Mouse (Mus musculus) kidney, embryonic 14.5 days (tissue): Measurements from ENCODE around the gene Prdm10. TPM values are rescaled to one million over a fixed set of nuclear protein-coding genes. Genes with fewer than 3 reads are reported as not detected.

Source experiments
- ATAC-seq: fragments of 200-750 bp; cut with Nextera tagmentation; 2 replicates; pipeline ENCODE4 v1.8.0; 2017; ENCODE audit warnings: moderate number of reproducible peaks, mild to moderate bottlenecking, moderate TSS enrichment, moderate library complexity; ENCODE audit not compliant: low FRiP score, low TSS enrichment
- H3K27ac ChIP-seq: fragments of 300-500 bp; sonication (generic); 2 replicates; pipeline ENCODE4 v1.5.1; 2014; ENCODE audit warnings: low read depth, mild to moderate bottlenecking, low read length, moderate library complexity, mixed read lengths
- H3K27me3 ChIP-seq: fragments of 300-500 bp; sonication (generic); 2 replicates; pipeline ENCODE4 v1.6.1; 2014; ENCODE audit warnings: mild to moderate bottlenecking, low read length; ENCODE audit not compliant: control insufficient read depth, insufficient read depth
- H3K36me3 ChIP-seq: fragments of 300-500 bp; sonication (generic); 2 replicates; pipeline ENCODE4 v1.6.1; 2014; ENCODE audit warnings: low read length, mixed read lengths; ENCODE audit not compliant: control insufficient read depth, insufficient read depth
- H3K4me1 ChIP-seq: fragments of 300-500 bp; sonication (generic); 2 replicates; pipeline ENCODE4 v1.6.1; 2014; ENCODE audit warnings: low read length, mixed read lengths; ENCODE audit not compliant: control insufficient read depth, insufficient read depth
- H3K4me2 ChIP-seq: fragments of 300-500 bp; sonication (generic); replicated peaks from 2 replicates; pipeline ENCODE4 v1.6.1; 2014; ENCODE audit warnings: low read depth, mild to moderate bottlenecking, low read length
- H3K4me3 ChIP-seq: fragments of 300-500 bp; sonication (generic); 2 replicates; pipeline ENCODE4 v1.5.1; 2014; ENCODE audit warnings: mild to moderate bottlenecking, low read length
- H3K9ac ChIP-seq: fragments of 300-500 bp; sonication (generic); 2 replicates; pipeline ENCODE4 v1.6.1; 2014; ENCODE audit warnings: low read depth, mild to moderate bottlenecking, low read length, moderate library complexity
- H3K9me3 ChIP-seq: fragments of 300-500 bp; sonication (generic); 2 replicates; pipeline ENCODE4 v1.6.1; 2016; ENCODE audit warnings: low read length; ENCODE audit not compliant: control insufficient read depth
- WGBS: fragments of 180-500 bp; shearing (Covaris S2); extraction: QIAGEN DNeasy Blood & Tissue Kit; methylation state at CpG from one replicate; pipeline ENCODE4 v1.1.7; 2014; 5-methylcytosine and 5-hydroxymethylcytosine counted together
- polyA plus RNA-seq: library from polyadenylated mRNA; unstranded; fragments of >200 nt; fragmentation: Nextera tagmentation; extraction: Ambion mirVana; gene quantifications from 2 replicates; pipeline ENCODE4 v1.2.1, GENCODE M21; 2014

The Prdm10 gene
- polyA plus RNA-seq, 1 experiment from 2014 or later: 7.7 TPM

DNA sequence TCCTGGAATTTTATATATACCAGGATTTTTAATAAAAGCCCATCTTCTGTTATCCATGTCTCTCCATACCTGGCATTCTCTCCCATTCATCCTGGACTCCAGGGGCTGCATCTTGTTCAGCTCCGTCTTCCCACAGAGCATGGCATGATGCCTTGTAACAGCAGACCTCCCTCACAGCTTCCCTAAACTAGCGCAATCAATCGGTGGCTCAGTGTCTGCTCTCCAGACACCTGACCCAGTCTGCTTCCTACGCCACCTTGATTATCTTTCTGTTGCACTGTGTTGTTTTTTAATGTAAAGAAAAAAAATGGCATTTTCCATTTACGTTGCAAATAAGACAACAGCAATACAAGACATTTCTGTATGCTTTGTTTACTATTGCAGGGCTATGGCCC is 36.4 kb upstream of the Prdm10 start:
- H3K9me3 ChIP-seq: no peaks in the 10 kb centered on the region
- no peak overlapping the region for H3K4me2 ChIP-seq
- no peak overlapping the region for H3K9ac ChIP-seq
- H3K4me3 ChIP-seq: no peak overlapping the region
- H3K27ac ChIP-seq: no peak overlapping the region
- ATAC-seq: no peak
- no peaks in the 10 kb centered on the region for H3K27me3 ChIP-seq
- no peaks in the 10 kb centered on the region for H3K36me3 ChIP-seq
- 78% methylated on average over 5 of the region's 5 CpGs for WGBS
- H3K4me1 ChIP-seq: no peaks in the 10 kb centered on the region

DNA sequence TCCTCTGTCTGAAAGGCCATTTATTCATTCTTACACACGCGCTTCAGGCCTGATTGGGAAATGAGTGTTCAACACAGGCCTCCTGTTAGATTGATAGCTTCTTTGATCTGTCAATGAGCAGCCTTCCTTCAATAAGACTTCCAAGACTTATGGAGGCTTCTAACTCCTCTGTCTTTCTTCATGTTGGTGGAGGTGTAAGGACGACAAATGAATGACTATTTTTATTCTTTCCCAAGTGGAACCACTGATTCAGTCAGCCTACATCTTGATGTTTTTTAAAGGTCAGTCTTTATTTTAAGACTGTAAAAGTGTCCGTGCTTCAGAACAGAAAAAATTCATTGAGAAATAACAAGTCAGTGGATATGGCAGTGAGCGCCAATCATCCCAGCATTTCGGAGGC is 35.3 kb upstream of the Prdm10 start:
- Histone ChIP-seq H3K4me3 (no peak overlapping the region), H3K4me1 (no peaks in the 10 kb centered on the region), H3K9me3 (no peaks in the 10 kb centered on the region), H3K27ac (no peak overlapping the region), H3K27me3 (no peaks in the 10 kb centered on the region), H3K36me3 (no peaks in the 10 kb centered on the region), H3K9ac (no peak overlapping the region), H3K4me2 (no peak overlapping the region)
- ATAC-seq: no peak
- WGBS: 75% methylated on average over 6 of the region's 6 CpGs

DNA sequence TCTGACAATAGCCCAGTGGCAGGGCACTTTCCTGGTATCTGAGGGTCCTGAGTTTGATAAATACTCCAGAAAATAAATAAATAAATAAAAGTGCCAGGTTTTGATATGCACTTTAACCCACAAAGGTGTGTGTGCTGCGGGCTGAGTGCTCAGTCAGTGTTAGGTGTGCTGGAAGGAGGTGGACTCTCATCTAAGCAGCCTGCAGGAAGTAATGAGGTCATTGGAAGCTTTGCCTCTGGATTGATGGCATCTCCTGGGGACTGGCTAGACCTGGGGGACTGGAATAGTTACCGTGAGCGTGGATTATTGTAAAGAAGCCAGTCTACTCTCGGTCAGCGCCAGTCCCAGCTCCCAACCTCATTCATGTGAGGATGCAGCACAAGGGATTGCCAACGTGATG is 33.9 kb upstream of the Prdm10 start:
- no peaks in the 10 kb centered on the region for H3K36me3 ChIP-seq
- H3K4me1 ChIP-seq: no peaks in the 10 kb centered on the region
- no peak overlapping the region for H3K9ac ChIP-seq
- no peaks in the 10 kb centered on the region for H3K27me3 ChIP-seq
- H3K4me2 ChIP-seq: no peak overlapping the region
- H3K4me3 ChIP-seq: no peak overlapping the region
- no peak for ATAC-seq
- no peaks in the 10 kb centered on the region for H3K9me3 ChIP-seq
- H3K27ac ChIP-seq: no peak overlapping the region
- WGBS: 62% methylated on average over 6 of the region's 6 CpGs

DNA sequence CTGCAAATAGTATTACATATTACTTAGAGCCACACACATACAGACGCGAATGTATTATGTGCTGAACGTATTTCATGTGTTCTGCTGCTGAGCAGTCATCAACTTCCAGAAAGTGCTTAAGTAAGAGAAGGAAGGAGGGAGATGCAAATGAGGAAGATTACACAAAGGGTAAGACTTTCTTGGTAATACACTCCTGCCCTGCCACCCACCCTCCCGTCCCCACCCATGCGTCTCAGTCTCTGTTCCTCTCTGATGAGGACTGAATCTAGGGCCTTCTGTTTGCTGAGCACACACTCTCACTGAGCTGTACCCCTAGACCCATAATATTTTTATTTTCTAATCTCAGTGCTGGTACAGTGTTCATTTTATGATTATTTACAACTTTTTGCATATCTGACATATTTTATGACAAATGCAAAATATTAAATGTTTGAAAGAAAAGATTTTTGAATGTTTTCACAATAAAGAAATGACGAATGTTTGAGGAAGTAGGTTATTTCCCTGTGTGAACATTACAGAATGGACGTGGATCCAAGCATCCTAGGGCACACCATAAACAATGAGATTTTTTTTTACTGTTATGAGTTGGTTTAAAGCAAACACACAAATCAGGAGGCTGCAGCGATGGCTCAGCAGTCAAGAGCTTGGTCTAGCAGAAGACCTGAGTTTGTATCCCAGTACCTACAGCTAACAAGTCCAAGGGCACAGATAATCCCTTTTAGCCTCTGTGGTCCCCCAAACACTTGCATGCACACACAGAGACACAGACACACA is 32.7 kb upstream of the Prdm10 start:
- 74% methylated on average over 8 of the region's 8 CpGs for WGBS

DNA sequence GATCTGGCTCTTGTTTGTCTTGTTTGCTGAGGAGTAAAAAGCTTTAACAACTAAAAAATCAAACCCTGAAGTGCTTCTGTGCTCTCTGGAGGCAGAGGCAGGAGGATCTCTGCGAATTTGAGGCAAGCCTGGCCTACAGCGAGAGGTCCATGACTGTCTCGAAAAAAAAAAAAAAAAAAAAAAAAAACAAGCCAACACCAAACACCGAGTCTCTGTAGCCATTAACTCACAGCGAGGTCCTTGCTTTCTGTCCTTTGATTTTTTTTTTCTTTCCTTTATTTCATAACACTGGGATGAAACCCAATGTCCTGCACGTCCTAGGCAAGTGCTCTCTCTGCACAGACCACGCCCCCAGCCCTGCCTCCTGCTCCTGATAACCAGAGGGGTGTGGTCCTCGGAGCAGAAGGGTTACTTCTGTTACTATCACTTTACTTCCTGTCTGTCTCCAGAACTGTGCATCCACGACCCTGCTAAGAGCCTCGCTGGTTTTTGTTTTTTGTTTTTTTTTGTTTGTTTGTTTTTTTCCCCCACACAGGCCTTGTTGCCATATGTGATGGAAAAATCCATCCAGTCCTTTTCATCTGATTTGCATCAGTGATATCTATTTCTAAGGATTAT is 28.0 kb upstream of the Prdm10 start:
- Histone ChIP-seq H3K36me3 (no peaks in the 10 kb centered on the region), H3K27me3 (no peaks in the 10 kb centered on the region), H3K4me3 (no peak overlapping the region), H3K9me3 (no peaks in the 10 kb centered on the region), H3K4me2 (no peak overlapping the region), H3K27ac (no peak overlapping the region), H3K9ac (no peak overlapping the region), H3K4me1 (no peaks in the 10 kb centered on the region)
- WGBS: 76% methylated on average over 10 of the region's 10 CpGs
- ATAC-seq: no peak

More for the DNA sequence above, 32.7 kb upstream of the Prdm10 start:
- no peak for ATAC-seq
- Histone ChIP-seq H3K36me3 (no peaks in the 10 kb centered on the region), H3K4me3 (no peak overlapping the region), H3K4me1 (no peaks in the 10 kb centered on the region), H3K27ac (no peak overlapping the region), H3K9ac (no peak overlapping the region), H3K9me3 (no peaks in the 10 kb centered on the region), H3K4me2 (no peak overlapping the region), H3K27me3 (no peaks in the 10 kb centered on the region)

DNA sequence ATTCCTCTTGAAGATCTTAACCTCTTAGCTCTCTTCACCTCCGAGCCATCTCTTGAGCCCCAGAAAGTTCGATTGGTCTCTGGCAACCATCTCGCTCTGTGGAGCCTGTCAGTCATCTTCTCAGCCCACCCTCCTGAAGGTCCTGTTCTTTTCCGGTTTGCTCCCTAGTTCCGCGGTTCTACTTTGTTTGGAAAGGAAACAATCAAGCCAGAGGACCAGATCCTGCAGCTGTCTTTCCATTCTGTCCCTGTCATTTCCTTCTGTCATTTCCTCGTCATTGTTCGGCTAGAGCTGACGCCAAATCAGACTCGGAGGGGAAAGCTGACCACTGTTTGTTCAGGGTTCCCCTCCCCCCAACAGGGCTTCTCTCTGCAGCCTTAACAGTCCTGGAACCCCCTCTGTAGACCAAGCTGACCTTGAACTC is 27.0 kb upstream of the Prdm10 start:
- ATAC-seq: peak; percentile 55; the same call in 1 of the 2 replicates
- Histone ChIP-seq H3K27me3 (no peaks in the 10 kb centered on the region), H3K27ac (peak overlapping the region; percentile 47; the same call in 1 of the 2 replicates), H3K36me3 (no peaks in the 10 kb centered on the region), H3K4me1 (no peaks in the 10 kb centered on the region), H3K4me3 (no peak overlapping the region), H3K9ac (no peak overlapping the region; the same call in 1 of the 2 replicates), H3K9me3 (no peaks in the 10 kb centered on the region), H3K4me2 (no peak overlapping the region; the same call in 1 of the 2 replicates)
- 47% methylated on average over 10 of the region's 10 CpGs for WGBS

DNA sequence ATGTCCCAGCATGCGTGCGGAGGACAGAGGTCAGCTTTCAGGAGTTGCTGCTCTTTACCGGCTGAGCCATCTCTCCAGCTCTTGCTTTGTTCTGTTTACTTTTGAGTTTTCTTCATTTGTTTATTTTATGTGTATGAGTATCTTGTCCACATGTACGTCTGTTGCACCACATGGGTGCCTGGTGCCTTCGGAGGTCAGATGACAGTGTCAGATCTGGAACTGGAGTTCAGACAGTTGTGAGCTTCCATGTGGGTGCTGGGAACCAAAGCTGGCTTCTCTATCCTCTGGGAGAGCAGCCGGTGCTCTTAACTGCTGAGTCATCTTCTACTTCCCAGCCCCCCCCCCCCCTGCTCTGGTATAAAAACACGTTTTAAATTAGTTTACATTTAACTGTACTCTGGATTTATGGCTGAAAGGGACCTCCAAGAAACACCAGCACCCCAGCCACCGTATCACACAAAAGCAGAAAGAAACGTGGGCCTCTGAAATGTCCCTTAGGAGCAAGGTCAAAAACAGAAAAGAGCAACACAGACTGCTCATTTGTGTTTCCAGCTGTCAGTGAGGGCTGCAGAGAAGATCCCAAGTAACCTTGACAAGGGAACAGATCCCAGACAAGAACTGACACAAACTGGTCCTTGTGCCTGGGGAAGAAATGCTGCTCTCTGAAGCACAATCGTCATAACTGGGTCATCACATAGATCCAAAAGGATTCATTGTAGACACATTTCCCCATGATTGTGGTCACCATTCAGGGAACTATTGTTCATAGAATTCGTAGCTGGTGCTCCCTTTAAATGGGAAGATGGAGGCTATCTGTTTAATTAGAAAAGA is 26.3 kb upstream of the Prdm10 start:
- peak overlapping the region; percentile 47; the same call in 1 of the 2 replicates for H3K27ac ChIP-seq
- no peaks in the 10 kb centered on the region for H3K9me3 ChIP-seq
- no peak overlapping the region for H3K4me3 ChIP-seq
- H3K4me2 ChIP-seq: no peak overlapping the region; the same call in 1 of the 2 replicates
- ATAC-seq: no peak
- 68% methylated on average over 11 of the region's 11 CpGs for WGBS
- H3K9ac ChIP-seq: no peak overlapping the region
- no peaks in the 10 kb centered on the region for H3K36me3 ChIP-seq
- H3K4me1 ChIP-seq: no peaks in the 10 kb centered on the region
- H3K27me3 ChIP-seq: no peaks in the 10 kb centered on the region

DNA sequence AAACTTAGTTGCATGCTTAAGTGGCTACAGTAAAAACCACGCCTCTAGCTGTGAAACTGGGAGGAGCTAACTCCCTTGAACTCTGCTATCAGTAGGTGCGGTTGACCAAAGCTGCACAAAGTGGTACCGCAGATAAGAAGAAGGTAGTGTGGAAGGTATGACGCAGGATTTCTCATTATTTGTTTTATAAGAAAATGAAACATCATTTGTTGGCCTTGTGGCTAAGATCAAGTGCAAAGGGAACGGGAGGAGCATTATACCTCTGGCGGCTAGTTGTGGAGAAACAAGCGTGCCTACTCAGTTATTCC is 25.7 kb upstream of the Prdm10 start:
- H3K4me2 ChIP-seq: no peak overlapping the region
- H3K9me3 ChIP-seq: no peaks in the 10 kb centered on the region
- H3K27me3 ChIP-seq: no peaks in the 10 kb centered on the region
- no peak overlapping the region for H3K9ac ChIP-seq
- H3K4me1 ChIP-seq: no peaks in the 10 kb centered on the region
- no peak overlapping the region for H3K27ac ChIP-seq
- no peak for ATAC-seq
- WGBS: 93% methylated on average over 7 of the region's 7 CpGs
- H3K36me3 ChIP-seq: no peaks in the 10 kb centered on the region
- H3K4me3 ChIP-seq: no peak overlapping the region

DNA sequence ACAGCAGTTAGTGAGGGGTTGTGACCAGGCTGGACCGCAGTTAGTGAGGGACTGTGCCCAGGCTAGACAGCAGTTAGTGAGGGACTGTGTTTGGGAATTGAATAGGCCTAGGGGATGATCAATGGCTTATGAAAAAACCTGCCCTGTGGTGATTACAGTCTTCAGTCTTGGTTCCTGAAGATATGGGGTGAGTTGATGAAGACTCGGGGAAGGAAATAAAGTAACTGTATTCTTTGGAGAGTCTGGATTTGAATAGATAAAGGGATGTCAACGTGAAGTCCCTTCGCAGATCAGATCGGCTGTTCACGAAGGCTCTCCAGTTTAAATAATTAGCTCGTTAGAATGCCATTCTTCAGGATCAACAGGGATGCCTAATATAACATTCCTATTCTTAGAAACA is 24.4 kb upstream of the Prdm10 start:
- H3K4me3 ChIP-seq: no peak overlapping the region
- no peaks in the 10 kb centered on the region for H3K27me3 ChIP-seq
- WGBS: 91% methylated on average over 7 of the region's 7 CpGs
- no peak overlapping the region for H3K4me2 ChIP-seq
- no peak for ATAC-seq
- no peaks in the 10 kb centered on the region for H3K4me1 ChIP-seq
- no peaks in the 10 kb centered on the region for H3K9me3 ChIP-seq
- no peak overlapping the region for H3K27ac ChIP-seq
- no peak overlapping the region for H3K9ac ChIP-seq
- no peaks in the 10 kb centered on the region for H3K36me3 ChIP-seq
